Mouse (Mus musculus) CH12.LX (cell line): ENCODE results near the gene Ptbp1. TPM values are rescaled to one million over a fixed set of nuclear protein-coding genes. Genes with fewer than 3 reads are reported as not detected.

ENCODE experiments used
- DNase-seq: peaks from one replicate; pipeline ENCODE4 v3.0.0-alpha.2; 2013; ENCODE audit errors: extremely low read depth
- H3K27ac ChIP-seq: 2 replicates; pipeline ENCODE4 v1.5.1; 2012; ENCODE audit warnings: low read depth, mild to moderate bottlenecking, control low read depth, moderate library complexity; ENCODE audit not compliant: insufficient read depth
- H3K27me3 ChIP-seq: replicated peaks from 2 replicates; pipeline ENCODE3; 2012; ENCODE audit warnings: inconsistent platforms
- H3K36me3 ChIP-seq, 2 experiments: replicated peaks in 1 of 2; 2 replicates each; pipeline versions ENCODE3 to v1.6.1; 2012; ENCODE audit warnings: inconsistent platforms in 1 of 2, low read length in 1 of 2, mild to moderate bottlenecking in 1 of 2, mixed read lengths in 1 of 2, moderate library complexity in 1 of 2; ENCODE audit not compliant: control insufficient read depth in 1 of 2, insufficient read depth in 1 of 2
- H3K4me1 ChIP-seq, 2 experiments: 2 replicates each; pipeline ENCODE4 v1.6.1; 2012; ENCODE audit warnings: inconsistent platforms in 1 of 2, moderate library complexity in 1 of 2; ENCODE audit not compliant: insufficient read depth in 2 of 2, control insufficient read depth in 1 of 2
- H3K4me2 ChIP-seq: 2 replicates; pipeline ENCODE4 v1.6.1; 2012; ENCODE audit warnings: low read depth, mild to moderate bottlenecking, control low read depth; ENCODE audit not compliant: poor library complexity, insufficient read depth, severe bottlenecking
- H3K4me3 ChIP-seq, 3 experiments: fragments of 150-350 bp in 1 of 3; sonication (generic) in 1 of 3; replicated peaks in 1 of 3; 2 replicates each; pipeline versions ENCODE3 to v1.5.1; 2011 to 2012; ENCODE audit warnings: low read depth in 2 of 3, low read length in 2 of 3, mild to moderate bottlenecking in 2 of 3, moderate library complexity in 2 of 3, control low read depth in 1 of 3, improper control_type of control experiment in 1 of 3, inconsistent platforms in 1 of 3, mixed read lengths in 1 of 3; ENCODE audit not compliant: poor library complexity in 1 of 3
- H3K79me2 ChIP-seq: replicated peaks from 2 replicates; pipeline ENCODE4 v1.6.1; 2012; ENCODE audit warnings: mild to moderate bottlenecking, moderate library complexity; ENCODE audit not compliant: control insufficient read depth, poor library complexity, insufficient read depth, severe bottlenecking; ENCODE audit errors: extremely low read depth
- H3K9ac ChIP-seq: 2 replicates; pipeline ENCODE4 v1.6.1; 2012; ENCODE audit warnings: low read depth, mild to moderate bottlenecking, control low read depth, moderate library complexity; ENCODE audit not compliant: insufficient read depth
- H3K9me3 ChIP-seq: replicated peaks from 2 replicates; pipeline ENCODE3; 2012; ENCODE audit warnings: low read length, inconsistent platforms, mixed read lengths
- BHLHE40 ChIP-seq: IDR thresholded peaks from 2 replicates; pipeline ENCODE4 v1.6.1; 2011; ENCODE audit warnings: mild to moderate bottlenecking, low read depth, low read length, improper control_type of control experiment
- CTCF ChIP-seq, 2 experiments: IDR thresholded peaks in 1 of 2; conservative IDR thresholded peaks in 1 of 2; 2 replicates each; pipeline ENCODE4 v1.5.1; 2011 to 2012; ENCODE audit warnings: low read depth in 2 of 2, low read length in 2 of 2, improper control_type of control experiment in 1 of 2, inconsistent platforms in 1 of 2, mild to moderate bottlenecking in 1 of 2, moderate library complexity in 1 of 2
- EP300 ChIP-seq: IDR thresholded peaks from 2 replicates; pipeline ENCODE4 v1.6.1; 2011; ENCODE audit warnings: low read length, improper control_type of control experiment
- ETS1 ChIP-seq: conservative IDR thresholded peaks from 2 replicates; pipeline ENCODE4 v1.6.1; 2012; ENCODE audit warnings: low read depth, mild to moderate bottlenecking, inconsistent platforms, low read length, improper control_type of control experiment, moderate library complexity
- GABPA ChIP-seq: IDR thresholded peaks from 2 replicates; pipeline ENCODE4 v1.6.1; 2012; ENCODE audit warnings: low read depth, low read length, improper control_type of control experiment, inconsistent platforms; ENCODE audit not compliant: insufficient replicate concordance
- HCFC1 ChIP-seq: IDR thresholded peaks from 2 replicates; pipeline ENCODE4 v1.6.1; 2012; ENCODE audit warnings: low read depth, mild to moderate bottlenecking, inconsistent platforms, low read length, improper control_type of control experiment
- MAFK ChIP-seq: IDR thresholded peaks from 2 replicates; pipeline ENCODE4 v1.6.1; 2011; ENCODE audit warnings: low read length, improper control_type of control experiment; ENCODE audit not compliant: insufficient replicate concordance
- MAZ ChIP-seq: IDR thresholded peaks from 2 replicates; pipeline ENCODE4 v1.6.1; 2012; ENCODE audit warnings: low read depth, mild to moderate bottlenecking, inconsistent platforms, low read length, improper control_type of control experiment, moderate library complexity
- MXI1 ChIP-seq: IDR thresholded peaks from 2 replicates; pipeline ENCODE4 v1.6.1; 2011; ENCODE audit warnings: mild to moderate bottlenecking, low read depth, low read length, improper control_type of control experiment
- PAX5 ChIP-seq: IDR thresholded peaks from 2 replicates; pipeline ENCODE4 v1.6.1; 2012; ENCODE audit warnings: low read length, inconsistent platforms, mixed read lengths
- RCOR1 ChIP-seq: conservative IDR thresholded peaks from 2 replicates; pipeline ENCODE4 v1.6.1; 2012; ENCODE audit warnings: low read depth, mild to moderate bottlenecking, inconsistent platforms, low read length, improper control_type of control experiment
- SIN3A ChIP-seq: IDR thresholded peaks from 2 replicates; pipeline ENCODE4 v1.6.1; 2012; ENCODE audit warnings: low read length, improper control_type of control experiment, inconsistent platforms
- SMC3 ChIP-seq: IDR thresholded peaks from 2 replicates; pipeline ENCODE4 v1.6.1; 2011; ENCODE audit warnings: low read depth, low read length, improper control_type of control experiment
- UBTF ChIP-seq: IDR thresholded peaks from 2 replicates; pipeline ENCODE4 v1.6.1; 2012; ENCODE audit warnings: low read depth, mild to moderate bottlenecking, inconsistent platforms, low read length, improper control_type of control experiment, moderate library complexity
- USF1 ChIP-seq: IDR thresholded peaks from 2 replicates; pipeline ENCODE4 v1.6.1; 2014; ENCODE audit warnings: low read depth, mild to moderate bottlenecking, inconsistent platforms, low read length, improper control_type of control experiment
- USF2 ChIP-seq: conservative IDR thresholded peaks from 2 replicates; pipeline ENCODE4 v1.6.1; 2011; ENCODE audit warnings: low read depth, low read length, improper control_type of control experiment
- ZC3H11A ChIP-seq: IDR thresholded peaks from 2 replicates; pipeline ENCODE4 v1.6.1; 2012; ENCODE audit warnings: low read depth, mild to moderate bottlenecking, inconsistent platforms, low read length, improper control_type of control experiment
- ZNF384 ChIP-seq: IDR thresholded peaks from 2 replicates; pipeline ENCODE4 v1.6.1; 2012; ENCODE audit warnings: low read depth, low read length, improper control_type of control experiment, inconsistent platforms
- dilution Hi-C: fragments of 300-500 bp; cut with MboI; formaldehyde crosslinking; loops from 2 replicates; pipeline ENCODE4 v1.14.3; 2020; ENCODE audit warnings: low sequenced_read_pairs; ENCODE audit not compliant: extremely low pct_unique_long_range_greater_than_20kb, extremely low pct_ligation_motif_present
- in situ Hi-C: fragments of 300-500 bp; cut with MboI; formaldehyde crosslinking; loops from 3 replicates; pipeline ENCODE4 v1.14.3; 2019; ENCODE audit warnings: low sequenced_read_pairs, low pct_ligation_motif_present, low pct_unique_long_range_greater_than_20kb, mixed read lengths
- polyA plus RNA-seq: library from polyadenylated mRNA; unstranded; fragments of >175 nt; gene quantifications from 2 replicates; pipeline ENCODE4 v1.2.1, GENCODE M21; 2012; ENCODE audit warnings: low read depth; ENCODE audit not compliant: insufficient read length
- total RNA-seq, 2 experiments: library from RNA; depleted of rRNA; stranded (reverse); fragments of 300-350 nt in 1 of 2; fragments of >200 nt in 1 of 2; gene quantifications; 2 replicates each; pipeline ENCODE4 v1.2.3; 2012 to 2014

The Ptbp1 gene
- total and polyA plus RNA-seq, 3 experiments: 252 to 497 (median 284) TPM

- Histone ChIP-seq H3K4me2 (no peak overlapping the region), H3K36me3 (no peaks in the 10 kb centered on the region), H3K9me3 (peaks cover 5% of the 10 kb centered on the region), H3K79me2 (no peaks in the 10 kb centered on the region), H3K9ac (no peak overlapping the region), H3K27ac (no peak overlapping the region), H3K4me3 (no peak overlapping the region), H3K27me3 (peaks cover 7% of the 10 kb centered on the region), H3K4me1 (no peaks in the 10 kb centered on the region)
- dilution Hi-C loops (no loop called here), in situ Hi-C loops (no loop called here)
- DNase-seq: no peak
- TF ChIP-seq GABPA: no peak
- TF ChIP-seq RCOR1: no peak
- no peak for TF ChIP-seq USF1
- no peak for TF ChIP-seq BHLHE40
- TF ChIP-seq SMC3: no peak
- TF ChIP-seq ZC3H11A: no peak
Observed at GRCm38 (mm10) chr10:79840091-79840490, 14.1 kb upstream of the Ptbp1 start.

GRCm38 (mm10) chr10:79840644-79841551, 13.3 kb upstream of the Ptbp1 start:
- H3K4me1 ChIP-seq: no peaks in the 10 kb centered on the region
- TF ChIP-seq MAZ (no peak), ZNF384 (peak; percentile 71)
- H3K4me2 ChIP-seq: no peak overlapping the region
- peaks cover 5% of the 10 kb centered on the region for H3K9me3 ChIP-seq
- in situ Hi-C loops: no loop called here
- H3K27ac ChIP-seq: no peak overlapping the region
- no peaks in the 10 kb centered on the region for H3K79me2 ChIP-seq
- dilution Hi-C loops: no loop called here
- H3K27me3 ChIP-seq: peaks cover 7% of the 10 kb centered on the region
- DNase-seq: no peak
- no peak overlapping the region for H3K4me3 ChIP-seq
- H3K36me3 ChIP-seq: no peaks in the 10 kb centered on the region
- no peak overlapping the region for H3K9ac ChIP-seq

- Histone ChIP-seq H3K79me2 (no peaks in the 10 kb centered on the region), H3K27ac (no peak overlapping the region), H3K4me2 (no peak overlapping the region), H3K4me1 (no peaks in the 10 kb centered on the region), H3K36me3 (no peaks in the 10 kb centered on the region), H3K9me3 (no peaks in the 10 kb centered on the region), H3K9ac (no peak overlapping the region), H3K27me3 (peaks cover 7% of the 10 kb centered on the region), H3K4me3 (no peak overlapping the region)
- dilution Hi-C loops (no loop called here), in situ Hi-C loops (no loop called here)
- DNase-seq: no peak
- TF ChIP-seq BHLHE40 (no peak), SIN3A (no peak), HCFC1 (no peak), EP300 (no peak), MXI1 (no peak), MAFK (no peak), UBTF (no peak), ETS1 (no peak), PAX5 (no peak), CTCF (conservative IDR thresholded peaks at IDR 0.05 in 1 of 2, IDR thresholded peaks at IDR 0.05 in 1 of 2; ENCODE audit: low read depth in 2 of 2, low read length in 2 of 2) (no peak), MAZ (no peak), USF2 (no peak)
Observed at GRCm38 (mm10) chr10:79842322-79842721, 11.9 kb upstream of the Ptbp1 start.
